Mouse (Mus musculus) MEL-GATA-1-ER (cell line): Measurements from ENCODE around the gene Xkr7.

ENCODE experiments used
- DNase-seq: peaks from one replicate; pipeline ENCODE4 v3.0.0-alpha.2; 2012; ENCODE audit warnings: low read depth; ENCODE audit errors: extremely low read depth

Gene Xkr7

DNA sequence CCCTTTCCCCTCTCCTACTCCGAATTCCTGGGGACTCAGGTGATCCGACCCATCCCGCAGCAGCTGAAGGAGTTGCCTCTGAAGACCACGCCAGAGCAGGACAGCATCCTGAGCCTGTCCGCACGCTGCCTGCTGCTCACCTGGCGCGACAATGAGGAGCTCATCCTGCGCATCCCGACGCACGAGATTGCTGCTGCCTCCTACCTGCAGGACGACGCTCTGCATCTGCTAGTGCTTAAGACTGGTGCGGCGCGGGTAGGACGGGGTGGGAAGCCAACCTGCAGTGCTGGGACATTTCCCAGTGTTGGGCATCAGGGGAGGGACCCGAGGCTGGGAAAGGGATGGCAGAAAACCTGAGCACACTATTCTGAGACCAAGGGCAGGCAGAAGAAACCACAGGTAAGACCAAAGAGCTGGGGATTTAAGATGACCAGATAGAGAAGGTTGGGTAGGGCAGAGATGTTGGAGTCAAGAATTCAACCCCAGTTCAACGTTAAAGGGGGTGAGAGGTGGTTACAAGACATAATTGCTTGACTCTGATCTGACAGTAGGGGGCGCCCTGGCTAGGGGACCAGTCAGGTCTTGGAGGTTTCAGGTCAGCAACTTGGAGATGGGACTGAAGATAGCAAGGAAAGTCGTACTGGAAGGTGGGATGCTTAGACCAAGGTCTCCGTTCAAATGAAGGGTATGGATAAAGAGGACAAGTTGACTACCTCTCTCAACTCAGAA is 39.3 kb downstream of the Xkr7 start:
- DNase-seq: no peak

DNA sequence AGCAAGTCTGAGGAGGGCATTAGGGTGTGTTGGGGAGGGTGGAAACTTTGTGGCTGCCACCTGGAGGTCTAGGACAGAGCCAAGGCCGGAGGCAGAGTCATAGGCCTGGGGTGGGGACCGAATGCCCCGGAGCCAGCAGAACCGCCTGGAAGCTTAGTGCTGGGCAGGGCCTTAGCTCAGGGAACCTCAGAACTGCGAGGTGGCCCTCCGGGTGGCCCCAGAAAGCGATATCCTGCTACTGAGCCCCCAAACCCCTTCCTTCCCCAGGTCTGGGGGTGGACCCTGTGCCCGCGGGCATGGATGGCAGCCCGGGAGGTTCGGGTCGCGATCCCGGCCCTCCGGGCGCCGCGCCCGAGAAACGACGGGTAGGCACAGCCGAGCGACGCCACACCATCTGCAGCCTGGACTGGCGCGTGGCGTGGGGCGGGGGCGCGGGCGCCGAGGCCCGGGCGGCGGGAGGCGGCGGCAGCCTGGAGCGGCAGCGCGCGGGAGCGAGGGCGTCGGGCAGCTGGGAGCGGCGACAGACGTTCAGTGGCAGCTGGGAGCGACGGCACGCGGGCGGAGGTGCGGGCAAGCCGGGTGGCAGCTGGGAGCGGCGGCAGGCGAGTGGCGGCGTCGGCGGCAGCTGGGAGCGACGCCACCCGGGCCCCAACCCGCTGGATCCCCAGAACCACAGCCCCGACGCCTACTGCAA is 40.0 kb downstream of the Xkr7 start:
- DNase-seq: no peak

DNA sequence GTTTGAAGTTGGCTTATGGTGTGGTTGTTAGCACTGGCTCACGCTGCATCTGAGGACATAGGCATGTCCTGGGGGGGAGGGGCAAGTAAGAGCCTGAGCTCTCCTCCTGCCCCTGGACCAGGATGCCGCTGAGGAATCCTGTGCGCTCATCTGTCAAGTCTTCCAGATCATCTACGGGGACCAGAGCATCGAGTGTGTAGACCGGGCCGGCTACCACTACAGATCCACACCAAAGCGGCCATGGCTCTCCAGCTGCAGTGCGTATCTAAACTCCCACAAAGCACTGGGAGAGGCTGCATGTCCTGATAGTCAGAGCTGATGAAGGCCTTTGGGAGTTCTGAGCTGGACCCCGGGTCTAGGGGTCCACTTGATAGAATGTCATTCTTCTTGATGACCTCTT is 43.0 kb downstream of the Xkr7 start:
- DNase-seq: no peak

DNA sequence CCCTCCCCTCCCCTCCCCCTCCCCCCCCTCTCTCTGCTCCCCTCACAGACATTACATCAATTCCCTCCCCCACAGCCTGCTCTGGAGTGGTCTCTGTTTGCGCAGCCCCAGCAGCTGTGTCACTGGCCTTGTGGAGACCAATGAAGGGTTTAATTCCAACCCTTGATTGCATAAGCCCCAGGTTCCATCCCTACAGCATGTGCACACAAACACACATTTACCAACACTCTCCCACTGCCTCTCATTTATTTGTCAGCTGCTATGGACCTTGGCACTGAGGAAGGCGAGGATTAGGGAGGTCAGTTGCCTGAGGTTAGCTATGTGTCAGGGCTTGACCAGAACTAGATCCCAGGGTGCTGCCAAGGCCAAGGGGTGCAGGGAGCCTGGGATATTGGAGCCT is 44.3 kb downstream of the Xkr7 start:
- DNase-seq: no peak

DNA sequence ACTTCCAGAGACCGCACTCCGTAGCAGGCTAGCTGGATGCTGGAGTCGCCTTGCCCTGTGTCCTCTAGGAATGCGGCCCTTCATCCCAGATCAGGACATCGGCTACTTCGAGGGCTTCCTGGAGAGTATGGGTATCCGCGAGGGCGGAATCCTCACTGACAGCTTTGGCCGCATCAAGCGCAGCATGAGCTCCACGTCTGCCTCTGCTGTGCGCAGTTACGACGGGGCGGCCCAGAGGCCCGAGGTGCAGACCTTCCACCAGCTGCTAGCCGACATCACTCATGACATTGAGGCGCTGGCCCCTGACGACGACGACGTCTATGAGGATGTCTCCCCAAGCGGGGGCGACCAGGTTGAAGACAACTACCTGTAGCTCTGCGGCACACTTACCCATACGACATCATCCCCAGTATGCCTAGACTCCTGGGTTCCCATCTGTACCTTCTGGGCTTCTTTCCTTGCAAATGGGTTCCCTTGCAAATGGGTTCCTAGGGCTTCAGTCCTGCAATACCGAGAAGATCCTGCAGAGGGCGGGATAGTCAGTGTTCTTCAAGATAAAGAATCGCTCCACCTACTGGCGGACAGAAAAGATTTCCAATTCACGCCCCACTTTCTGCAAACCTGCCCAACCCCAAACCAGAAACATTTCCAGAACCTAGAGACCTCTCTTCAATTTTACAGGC is 49.3 kb downstream of the Xkr7 start:
- peak; percentile 63 for DNase-seq

DNA sequence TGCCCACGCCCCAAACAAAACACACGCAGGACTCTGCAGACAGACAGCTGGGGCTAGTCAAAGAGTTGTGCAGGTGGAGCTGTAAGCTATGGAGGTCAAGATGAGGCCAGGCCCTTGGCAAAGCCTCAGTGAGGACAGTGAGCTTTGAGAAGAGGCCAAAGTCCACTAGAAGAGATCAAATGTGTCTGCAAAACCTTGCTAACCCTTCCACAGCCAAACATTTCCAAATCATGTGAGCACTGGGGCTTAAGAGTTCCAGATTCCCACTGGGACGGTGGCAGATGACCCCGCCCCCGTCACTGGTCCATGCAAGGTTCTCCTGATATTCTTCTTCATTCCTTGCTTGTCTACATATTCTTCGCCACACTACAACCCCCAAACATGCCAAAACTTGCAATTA is 50.2 kb downstream of the Xkr7 start:
- DNase-seq: no peak

DNA sequence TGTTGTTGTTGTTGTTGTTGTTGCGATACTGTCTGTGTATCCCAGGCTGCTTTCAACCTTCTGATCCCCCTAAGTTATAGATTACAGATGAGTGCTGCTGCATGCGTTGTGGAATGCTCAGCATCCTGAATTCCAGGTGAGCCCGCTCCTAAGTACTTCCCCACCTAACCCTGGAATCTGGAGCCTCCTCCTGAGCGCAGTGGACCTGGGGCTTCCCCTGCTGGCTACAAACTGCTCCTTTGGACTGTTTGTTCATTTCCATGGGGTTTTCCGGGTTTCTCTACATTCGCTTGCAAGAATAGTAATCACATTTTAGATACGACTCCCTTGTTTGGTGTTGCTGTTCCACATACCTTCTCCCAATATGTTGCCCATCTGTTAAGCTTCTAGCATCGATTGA is 51.6 kb downstream of the Xkr7 start:
- no peak for DNase-seq

DNA sequence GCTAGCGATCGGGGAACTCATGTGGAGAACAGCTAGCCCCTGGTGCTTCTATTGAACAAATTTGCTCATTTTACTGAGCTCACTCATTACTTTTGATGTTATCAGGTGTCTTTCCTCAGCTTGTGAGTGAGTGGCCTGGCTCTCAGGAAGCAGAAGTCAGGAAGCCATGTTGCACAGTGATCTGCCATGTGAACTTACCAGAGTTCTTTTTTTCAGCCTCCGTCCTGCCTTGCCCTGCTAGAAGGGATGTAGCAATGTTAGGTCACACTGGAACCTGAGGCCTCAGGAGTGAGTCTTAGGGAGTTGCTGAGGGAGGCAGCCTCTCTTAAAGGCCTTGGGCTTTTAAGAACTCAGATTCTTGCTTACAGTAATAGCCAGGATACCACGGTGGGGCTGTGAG is 52.2 kb downstream of the Xkr7 start:
- no peak for DNase-seq

DNA sequence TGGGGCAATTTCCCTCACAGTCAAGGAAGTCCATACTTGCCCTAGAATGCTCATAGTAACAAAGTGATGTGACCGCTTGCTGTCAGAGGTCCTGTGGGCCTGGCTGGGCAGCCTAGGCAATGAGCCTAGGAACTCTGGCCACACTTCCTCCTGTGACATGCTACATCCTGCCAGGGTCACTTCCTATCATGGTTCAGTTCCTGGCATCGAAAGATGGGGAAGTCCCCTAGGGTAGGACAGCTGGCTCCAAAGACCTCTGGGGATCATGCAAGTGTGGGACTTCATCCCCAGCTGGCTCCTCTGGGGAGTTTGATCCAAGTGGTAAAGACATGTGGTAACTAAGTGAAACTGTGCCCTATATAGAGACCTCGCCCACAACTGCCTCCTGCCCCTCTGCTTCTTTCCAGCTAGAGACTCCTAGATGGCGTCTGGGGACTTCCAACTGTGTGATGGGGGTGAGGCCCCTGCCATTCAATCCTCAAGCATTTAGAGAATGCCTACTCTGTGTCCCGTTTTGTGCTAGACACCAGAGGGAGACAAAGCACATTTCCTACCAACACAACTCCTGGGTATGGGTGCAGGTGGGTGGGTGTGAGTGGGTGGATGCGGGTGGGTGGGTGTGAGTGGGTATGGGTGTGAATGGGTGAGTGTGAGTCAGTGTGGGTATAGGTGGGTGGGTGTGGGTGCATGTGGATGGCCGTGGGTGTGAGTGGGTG is 52.8 kb downstream of the Xkr7 start:
- DNase-seq: no peak

DNA sequence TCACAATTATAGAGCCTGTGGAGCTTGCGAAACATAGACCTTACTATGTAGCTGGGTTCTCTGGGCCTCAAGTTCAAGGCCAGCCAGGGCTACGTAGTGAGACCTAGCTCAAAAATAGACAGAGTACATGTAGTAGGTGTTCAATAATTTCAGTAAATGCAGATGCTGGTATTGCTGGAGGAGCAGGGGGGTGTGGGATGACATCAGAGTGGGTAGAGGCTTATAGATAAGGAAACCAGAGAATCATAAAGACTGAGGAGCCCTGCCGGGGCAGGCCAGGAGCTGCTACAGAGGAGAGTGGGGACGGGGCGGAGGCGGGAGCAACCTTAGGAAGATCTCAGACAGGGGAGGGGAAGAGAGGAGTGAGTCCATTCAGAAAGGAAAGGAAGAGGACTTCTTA is 53.9 kb downstream of the Xkr7 start:
- no peak for DNase-seq

DNA sequence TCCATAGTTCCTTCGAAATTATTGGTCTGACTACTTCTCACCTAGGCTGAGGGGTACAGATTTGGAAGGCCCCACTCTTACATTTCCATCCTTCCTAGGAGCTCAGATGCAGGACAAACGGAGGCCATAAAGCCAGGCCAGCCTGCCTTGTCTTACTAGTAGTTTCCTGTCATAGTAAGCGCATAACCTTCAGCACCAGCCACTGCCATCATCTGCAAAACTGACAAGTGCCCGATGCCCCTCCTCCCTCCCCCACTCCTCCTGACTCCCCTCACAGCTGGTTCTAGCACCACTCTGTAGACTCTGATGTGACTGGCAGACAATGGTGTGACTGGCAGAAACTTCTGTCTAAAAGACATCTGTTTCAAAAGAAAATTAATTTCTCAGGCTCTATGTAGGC is 54.5 kb downstream of the Xkr7 start:
- no peak for DNase-seq

DNA sequence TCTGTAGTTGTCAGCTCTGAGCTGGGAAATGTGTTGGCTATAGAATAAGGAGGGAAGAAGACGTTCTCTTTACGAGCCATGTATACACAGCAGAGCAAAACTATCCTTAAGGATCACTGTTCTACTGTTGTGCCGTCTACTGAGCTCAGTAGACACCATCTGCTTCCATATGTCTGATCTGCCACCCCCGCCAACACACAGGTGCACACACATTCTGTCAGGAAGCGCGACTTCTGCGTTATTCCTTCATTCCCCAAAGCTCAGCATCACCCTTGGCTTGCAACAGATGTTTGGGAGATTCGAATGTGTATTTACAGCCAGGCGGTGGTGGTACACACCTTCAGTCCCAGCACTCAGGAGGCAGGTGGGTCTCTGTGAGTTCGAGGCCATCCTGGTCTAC is 55.4 kb downstream of the Xkr7 start:
- DNase-seq: no peak

DNA sequence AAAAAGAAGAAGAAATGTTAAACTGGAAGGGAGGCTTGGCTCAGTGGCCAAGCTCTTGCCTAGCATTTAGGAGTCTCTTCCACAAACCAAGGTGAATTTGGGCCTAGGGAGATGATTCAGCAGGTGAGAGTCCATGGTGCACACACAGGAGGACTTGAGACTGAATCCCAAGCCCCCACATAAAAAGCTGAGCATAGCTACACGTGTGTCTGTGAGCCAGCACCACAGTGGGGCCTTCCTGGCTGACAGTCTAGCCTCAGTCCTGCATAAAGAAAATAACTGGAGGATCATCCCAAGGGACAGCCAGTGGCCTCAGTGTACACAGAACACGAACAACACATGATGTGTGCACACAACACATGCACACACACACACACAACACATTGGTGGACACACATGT is 57.7 kb downstream of the Xkr7 start:
- no peak for DNase-seq

DNA sequence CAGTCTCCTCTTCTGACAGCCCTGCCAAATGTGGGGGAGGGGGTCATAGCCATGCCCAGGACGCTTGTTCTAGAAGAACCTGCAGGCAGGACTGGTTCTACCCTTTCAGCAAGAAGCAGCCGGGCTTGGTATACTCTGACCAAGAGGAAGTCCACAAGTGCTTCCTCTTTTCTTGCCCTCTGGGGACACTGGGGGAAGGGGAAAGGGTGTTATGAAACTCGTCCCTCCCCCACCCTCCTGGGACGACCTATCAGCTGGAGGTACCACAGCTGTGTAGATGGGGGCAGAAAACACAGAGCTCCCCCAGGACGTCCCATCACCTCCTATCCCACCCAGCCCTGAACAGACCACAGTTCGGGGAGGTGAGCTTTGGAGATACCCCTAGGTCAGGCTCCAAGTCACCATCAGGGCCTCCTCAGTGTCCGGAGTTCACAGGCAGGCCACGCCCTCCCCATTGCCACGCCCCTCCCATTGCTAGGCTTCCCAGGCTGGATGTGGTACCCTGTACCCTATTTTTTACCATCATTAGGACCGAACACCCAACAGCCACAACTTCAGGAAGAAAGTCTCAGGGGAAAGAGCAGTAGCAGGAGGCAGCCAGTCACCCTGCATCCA is 59.0 kb downstream of the Xkr7 start:
- DNase-seq: peak; percentile 35
